Mouse (Mus musculus) intestine, embryonic 14.5 days (tissue): ENCODE results near the gene Masp2. TPM values are rescaled to one million over a fixed set of nuclear protein-coding genes. Genes with fewer than 3 reads are reported as not detected.

Experiments used
- ATAC-seq: fragments of 200-750 bp; cut with Nextera tagmentation; replicated peaks from 2 replicates; pipeline ENCODE4 v1.8.0; 2017; ENCODE audit warnings: low read depth, moderate number of reproducible peaks, moderate TSS enrichment, moderate library complexity; ENCODE audit not compliant: low FRiP score, low TSS enrichment
- DNase-seq: peaks from one replicate; pipeline ENCODE4 v3.0.0-alpha.2; 2018; ENCODE audit warnings: low spot score
- H3K27ac ChIP-seq: fragments of 300-500 bp; sonication (generic); 2 replicates; pipeline ENCODE4 v1.5.1; 2014; ENCODE audit warnings: low read depth, mild to moderate bottlenecking, control low read depth
- H3K27me3 ChIP-seq: fragments of 300-500 bp; sonication (generic); replicated peaks from 2 replicates; pipeline ENCODE4 v1.6.1; 2014; ENCODE audit warnings: low read length, control low read depth; ENCODE audit not compliant: control insufficient read depth, insufficient read depth
- H3K36me3 ChIP-seq: fragments of 300-500 bp; sonication (generic); 2 replicates; pipeline ENCODE4 v1.6.1; 2014; ENCODE audit warnings: low read length, control low read depth; ENCODE audit not compliant: control insufficient read depth, insufficient read depth
- H3K4me1 ChIP-seq: fragments of 300-500 bp; sonication (generic); replicated peaks from 2 replicates; pipeline ENCODE4 v1.6.1; 2014; ENCODE audit warnings: low read length, control low read depth, mixed read lengths; ENCODE audit not compliant: control insufficient read depth, insufficient read depth
- H3K4me2 ChIP-seq: fragments of 300-500 bp; sonication (generic); 2 replicates; pipeline ENCODE4 v1.6.1; 2014; ENCODE audit warnings: low read length
- H3K4me3 ChIP-seq: fragments of 300-500 bp; sonication (generic); 2 replicates; pipeline ENCODE4 v1.5.1; 2014; ENCODE audit warnings: low read depth, low read length, control low read depth, mixed read lengths
- H3K9ac ChIP-seq: fragments of 300-500 bp; sonication (generic); 2 replicates; pipeline ENCODE4 v1.6.1; 2014; ENCODE audit warnings: mild to moderate bottlenecking, low read length
- H3K9me3 ChIP-seq: fragments of 300-500 bp; sonication (generic); 2 replicates; pipeline ENCODE4 v1.6.1; 2016; ENCODE audit warnings: low read length, control low read depth; ENCODE audit not compliant: control insufficient read depth
- WGBS: fragments of 180-500 bp; shearing (Covaris S2); extraction: QIAGEN DNeasy Blood & Tissue Kit; methylation state at CpG from one replicate; pipeline ENCODE4 v1.1.7; 2014; 5-methylcytosine and 5-hydroxymethylcytosine counted together
- polyA plus RNA-seq: library from polyadenylated mRNA; unstranded; fragments of >200 nt; fragmentation: Nextera tagmentation; extraction: Ambion mirVana; gene quantifications from 2 replicates; pipeline ENCODE4 v1.2.1, GENCODE M21; 2014

The Masp2 gene
- polyA plus RNA-seq, result 0.22 and 0.28 TPM in 2 replicates

DNA sequence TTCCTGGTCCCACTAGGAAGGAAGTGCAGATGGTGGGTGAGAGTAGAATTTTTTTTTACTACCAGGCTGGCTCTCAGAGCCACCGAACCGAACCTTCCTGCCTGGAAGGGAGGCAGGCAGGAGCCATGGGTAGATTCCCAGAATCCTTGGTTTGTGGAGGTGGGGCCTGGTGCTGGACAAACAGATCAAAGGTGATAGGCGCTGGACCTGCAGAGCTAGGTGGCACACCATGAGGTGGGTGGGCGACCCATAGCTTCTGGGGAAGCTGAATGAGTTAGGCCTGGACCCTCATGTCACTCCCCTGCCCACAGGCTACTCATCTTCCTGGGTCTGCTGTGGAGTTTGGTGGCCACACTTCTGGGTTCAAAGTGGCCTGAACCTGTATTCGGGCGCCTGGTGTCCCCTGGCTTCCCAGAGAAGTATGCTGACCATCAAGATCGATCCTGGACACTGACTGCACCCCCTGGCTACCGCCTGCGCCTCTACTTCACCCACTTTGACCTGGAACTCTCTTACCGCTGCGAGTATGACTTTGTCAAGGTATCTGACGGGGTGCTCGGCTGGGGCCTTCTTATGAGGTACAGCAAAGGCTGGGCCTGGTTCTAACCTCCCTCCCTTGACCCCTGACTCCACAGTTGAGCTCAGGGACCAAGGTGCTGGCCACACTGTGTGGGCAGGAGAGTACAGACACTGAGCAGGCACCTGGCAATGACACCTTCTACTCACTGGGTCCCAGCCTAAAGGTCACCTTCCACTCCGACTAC, at the start of gene Masp2:
TSS of gene Masp2 (plus strand) at position 198 of the 764 bp plus-strand sequence.
- 87% methylated on average over 14 of the region's 14 CpGs for WGBS
- H3K4me3 ChIP-seq, result no peak within 1 kb of the TSS
- H3K4me2 ChIP-seq, result no peak within 1 kb of the TSS
- H3K9me3 ChIP-seq, result peaks cover 2% of the 10 kb centered on the region; the same call in 1 of the 2 replicates
- no peak within 1 kb of the TSS for H3K9ac ChIP-seq
- no peaks in the 10 kb centered on the region for H3K27me3 ChIP-seq
- H3K4me1 ChIP-seq, result no peaks in the 10 kb centered on the region
- H3K36me3 ChIP-seq, result peaks cover 11% of the 10 kb centered on the region
- DNase-seq (no peak), ATAC-seq (no peak)
- H3K27ac ChIP-seq, result no peak within 1 kb of the TSS

DNA sequence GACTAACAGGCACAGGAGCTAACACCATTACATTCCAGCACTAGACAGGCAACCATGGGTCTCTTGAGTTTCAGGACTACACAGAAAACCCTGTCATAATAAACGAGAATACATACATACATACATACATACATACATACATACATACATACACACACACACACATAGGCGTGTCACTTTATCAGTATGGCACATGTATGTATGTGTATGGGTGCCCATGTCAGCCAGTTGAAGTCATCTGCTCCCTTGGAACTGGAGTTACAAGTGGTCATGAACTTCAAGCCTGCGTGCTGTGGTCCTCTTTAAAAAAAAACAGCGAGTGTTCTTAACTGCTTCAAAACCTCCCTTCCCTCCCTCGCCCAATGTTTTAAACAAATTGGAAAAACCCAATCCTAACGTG, 44.6 kb upstream of the Masp2 start:
- H3K27me3 ChIP-seq, result no peaks in the 10 kb centered on the region
- H3K9me3 ChIP-seq, result no peaks in the 10 kb centered on the region
- DNase-seq (no peak), ATAC-seq (peak; percentile 52)
- H3K9ac ChIP-seq, result peak overlapping the region; percentile 96
- H3K36me3 ChIP-seq, result peaks cover 64% of the 10 kb centered on the region
- peak overlapping the region; percentile 82 for H3K4me2 ChIP-seq
- 31% methylated on average over 6 of the region's 6 CpGs for WGBS
- H3K27ac ChIP-seq, result peak overlapping the region; percentile 92
- peaks cover 9% of the 10 kb centered on the region for H3K4me1 ChIP-seq
- H3K4me3 ChIP-seq, result peak overlapping the region; percentile 88

DNA sequence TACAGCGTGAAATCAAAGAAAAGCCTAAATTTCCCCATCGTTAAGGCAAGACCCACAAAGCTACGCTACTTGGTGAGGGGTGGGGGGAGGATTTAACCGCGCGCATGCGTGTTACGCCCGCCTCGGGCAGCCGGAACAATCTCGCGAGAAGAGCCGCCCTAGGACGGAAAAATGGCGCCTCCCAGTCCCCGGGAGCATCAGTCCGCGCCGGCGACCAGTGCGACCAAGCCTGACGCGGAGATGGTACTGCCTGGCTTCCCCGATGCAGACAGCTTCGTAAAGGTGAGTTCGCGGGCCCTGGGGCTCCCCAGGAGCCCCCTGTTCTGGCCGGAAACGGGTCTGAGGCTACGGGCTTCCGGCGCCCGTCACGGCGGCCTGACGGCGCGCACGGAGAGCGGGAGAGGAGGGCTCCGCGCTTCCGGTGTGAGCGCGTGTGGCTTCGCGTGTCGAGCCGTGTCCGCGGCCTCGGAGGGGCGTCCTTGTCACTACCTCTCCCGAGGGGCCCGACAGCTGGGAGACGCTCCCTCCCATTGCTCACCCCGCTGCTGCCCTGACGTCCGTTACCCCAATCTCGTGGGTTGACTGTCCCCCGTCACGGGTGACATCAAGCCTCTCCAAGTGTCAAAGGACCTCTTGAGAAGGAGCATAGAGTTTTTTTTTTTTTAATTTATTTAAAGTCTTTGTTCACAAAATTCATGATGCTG, 43.9 kb upstream of the Masp2 start, which contains the start of gene Exosc10:
TSS of gene Exosc10 (plus strand) at position 133 of the 704 bp plus-strand sequence.
- H3K4me2 ChIP-seq, result peak within 1 kb of the TSS; percentile 82
- DNase-seq (peak; percentile 96), ATAC-seq (peak; percentile 92)
- no peaks in the 10 kb centered on the region for H3K9me3 ChIP-seq
- H3K36me3 ChIP-seq, result peaks cover 64% of the 10 kb centered on the region
- peak within 1 kb of the TSS; percentile 92 for H3K27ac ChIP-seq
- no peaks in the 10 kb centered on the region for H3K27me3 ChIP-seq
- peaks cover 9% of the 10 kb centered on the region for H3K4me1 ChIP-seq
- H3K4me3 ChIP-seq, result peak within 1 kb of the TSS; percentile 88
- H3K9ac ChIP-seq, result peak within 1 kb of the TSS; percentile 96
- WGBS, result 0% methylated on average over 62 of the region's 63 CpGs

GRCm38 (mm10) chr4:148562676-148563075, 39.7 kb upstream of the Masp2 start:
- Histone ChIP-seq H3K36me3 (peaks cover 78% of the 10 kb centered on the region), H3K9ac (no peak overlapping the region), H3K9me3 (no peaks in the 10 kb centered on the region), H3K27me3 (no peaks in the 10 kb centered on the region), H3K4me1 (peaks cover 8% of the 10 kb centered on the region), H3K4me3 (no peak overlapping the region), H3K4me2 (no peak overlapping the region), H3K27ac (no peak overlapping the region)
- no peak for ATAC-seq
- 94% methylated on average over 17 of the region's 17 CpGs for WGBS
- no peak for DNase-seq

GRCm38 (mm10) chr4:148563595-148563994, 38.8 kb upstream of the Masp2 start:
- WGBS, result 93% methylated on average over 12 of the region's 12 CpGs
- Histone ChIP-seq H3K4me1 (peaks cover 4% of the 10 kb centered on the region; the same call in 1 of the 2 replicates), H3K36me3 (peaks cover 87% of the 10 kb centered on the region), H3K4me3 (no peak overlapping the region), H3K27me3 (no peaks in the 10 kb centered on the region), H3K9ac (no peak overlapping the region), H3K27ac (no peak overlapping the region), H3K9me3 (no peaks in the 10 kb centered on the region), H3K4me2 (no peak overlapping the region)
- no peak for DNase-seq
- ATAC-seq, result no peak

GRCm38 (mm10) chr4:148570138-148570537, 32.2 kb upstream of the Masp2 start:
- 90% methylated on average over 10 of the region's 10 CpGs for WGBS
- H3K36me3 ChIP-seq, result peaks cover 98% of the 10 kb centered on the region
- H3K4me3 ChIP-seq, result no peak overlapping the region
- no peak overlapping the region for H3K9ac ChIP-seq
- H3K9me3 ChIP-seq, result no peaks in the 10 kb centered on the region
- ATAC-seq, result no peak
- no peaks in the 10 kb centered on the region for H3K4me1 ChIP-seq
- no peak overlapping the region for H3K27ac ChIP-seq
- H3K27me3 ChIP-seq, result no peaks in the 10 kb centered on the region
- no peak for DNase-seq
- H3K4me2 ChIP-seq, result no peak overlapping the region

- H3K9ac ChIP-seq, result no peak overlapping the region
- ATAC-seq (0 out of 2 replicates have a peak, but pooled peaks have one; percentile 37), DNase-seq (no peak)
- WGBS, result 87% methylated on average over 9 of the region's 9 CpGs
- peaks cover 98% of the 10 kb centered on the region for H3K36me3 ChIP-seq
- H3K9me3 ChIP-seq, result no peaks in the 10 kb centered on the region
- H3K27me3 ChIP-seq, result no peaks in the 10 kb centered on the region
- no peak overlapping the region for H3K4me2 ChIP-seq
- H3K4me3 ChIP-seq, result no peak overlapping the region
- no peaks in the 10 kb centered on the region for H3K4me1 ChIP-seq
- H3K27ac ChIP-seq, result no peak overlapping the region
Observed at GRCm38 (mm10) chr4:148570693-148571295, 31.6 kb upstream of the Masp2 start.

DNA sequence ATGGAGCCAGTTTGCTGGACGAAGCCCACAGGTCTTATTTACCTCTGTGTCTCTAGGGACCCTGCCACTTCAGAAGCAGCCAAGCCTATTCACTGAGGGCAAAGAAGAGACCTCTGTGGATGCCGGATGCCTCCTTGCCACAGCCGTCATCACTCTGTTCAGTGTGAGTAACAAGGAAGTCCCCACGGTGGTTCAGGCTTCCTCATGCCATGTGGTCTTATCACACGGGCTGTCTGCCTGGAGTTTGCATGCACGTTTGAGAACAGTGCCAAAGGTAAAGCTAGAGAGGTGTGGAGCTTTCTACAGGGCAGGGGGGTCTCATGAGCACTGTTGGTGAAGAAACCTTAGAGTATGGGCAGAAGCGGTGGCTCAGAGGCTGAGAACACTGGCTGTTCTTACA, 29.1 kb upstream of the Masp2 start:
- Histone ChIP-seq H3K4me3 (no peak overlapping the region), H3K9ac (no peak overlapping the region), H3K4me2 (no peak overlapping the region), H3K27ac (no peak overlapping the region), H3K4me1 (no peaks in the 10 kb centered on the region), H3K9me3 (no peaks in the 10 kb centered on the region), H3K36me3 (peaks cover 98% of the 10 kb centered on the region), H3K27me3 (no peaks in the 10 kb centered on the region)
- 90% methylated on average over 7 of the region's 7 CpGs for WGBS
- ATAC-seq (no peak), DNase-seq (no peak)
